Mouse (Mus musculus) kidney, adult 9 months (tissue): ENCODE measurements around the gene Srrm1.

ENCODE experiments used
- DNase-seq: peaks from one replicate; pipeline ENCODE4 v3.0.0; 2022

Gene Srrm1

DNA sequence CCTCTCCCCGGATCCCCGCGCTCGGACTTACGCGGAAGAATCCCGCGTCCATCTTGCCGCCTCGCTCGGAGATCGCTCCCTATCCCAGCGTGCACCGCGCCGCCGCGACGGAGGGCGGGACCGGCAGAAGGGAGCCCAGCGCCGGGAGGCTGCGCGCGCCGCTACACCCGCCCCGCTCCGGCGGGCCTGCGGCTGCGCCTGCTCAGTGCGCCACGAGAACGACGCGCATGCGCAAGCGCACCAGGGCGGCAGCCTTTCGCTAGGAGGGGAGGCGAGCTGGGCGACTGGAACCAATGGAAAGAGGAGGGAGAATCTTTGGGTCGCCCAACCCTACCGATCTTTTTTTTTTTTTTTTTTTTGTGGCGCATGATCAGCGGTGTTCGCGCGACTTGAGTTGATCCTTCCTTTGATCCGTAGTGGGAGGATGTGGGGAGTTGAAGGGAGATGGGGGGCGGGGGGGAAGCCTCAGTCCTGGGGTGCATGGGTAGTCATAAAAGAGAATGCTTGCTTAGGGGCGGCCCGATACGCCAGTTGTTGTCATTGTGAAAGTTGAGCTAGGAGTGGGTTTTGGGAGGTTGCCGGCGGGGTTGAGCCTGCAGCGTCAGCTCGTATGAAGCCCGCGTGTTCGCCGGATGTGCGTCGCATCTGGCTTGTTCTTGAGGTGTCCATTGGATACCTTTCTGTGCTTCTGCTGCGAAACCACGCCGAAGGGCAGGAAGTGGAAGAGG lies at the start of gene Srrm1:
TSS of gene Srrm1 (minus strand) at position 256 of the 728 bp plus-strand sequence.
- peak; percentile 98 for DNase-seq

- DNase-seq, result no peak
These were observed 48.8 kb upstream of the Srrm1 start for GRCm38 (mm10) chr4:135401881-135402280.

- no peak for DNase-seq
These were observed 44.9 kb upstream of the Srrm1 start, which contains the start of gene Ncmap for GRCm38 (mm10) chr4:135397991-135398390. TSS of gene Ncmap (minus strand) at chr4:135398227.

DNA sequence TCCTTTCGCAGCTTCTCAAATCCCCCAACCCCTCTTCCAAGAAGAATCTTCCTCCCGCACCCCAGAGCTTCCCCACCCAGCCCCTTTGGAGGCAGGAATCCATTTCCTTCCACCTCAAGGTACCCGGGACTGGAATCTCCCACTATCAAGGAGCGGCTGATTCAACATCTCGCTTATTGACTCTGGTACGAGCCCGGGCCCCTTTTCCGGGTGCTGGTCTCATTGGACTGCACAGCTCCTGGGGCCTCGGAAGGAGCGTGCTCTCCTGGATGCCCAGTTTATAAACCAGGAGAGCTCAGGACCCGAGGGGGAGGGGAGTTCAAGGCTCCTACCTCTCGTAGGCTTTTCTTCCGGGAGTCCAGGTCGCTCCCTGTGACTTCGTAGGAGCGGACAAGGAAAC lies 44.4 kb upstream of the Srrm1 start:
- DNase-seq, result no peak

GRCm38 (mm10) chr4:135396303-135396702 lies 43.2 kb upstream of the Srrm1 start:
- DNase-seq, result no peak

DNA sequence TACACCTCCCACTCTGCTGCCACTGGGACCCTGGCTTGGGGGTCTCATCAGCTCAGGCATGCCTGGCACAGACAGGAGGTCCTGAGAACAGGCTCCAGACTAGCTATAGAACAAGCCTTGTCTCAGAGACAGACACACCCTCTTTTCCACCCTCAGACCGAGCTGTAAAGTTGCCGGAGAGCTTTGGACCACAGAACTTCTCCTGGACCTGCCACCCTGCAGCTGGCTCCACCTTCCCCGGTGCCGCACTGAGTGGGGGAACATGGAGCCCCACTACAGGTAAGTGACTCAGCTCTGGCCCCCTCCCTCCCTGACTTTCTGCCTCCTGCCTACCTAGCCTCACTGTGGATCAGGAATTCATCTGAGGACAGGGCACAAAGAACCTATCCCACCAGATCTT lies 42.3 kb upstream of the Srrm1 start:
- DNase-seq, result no peak

DNA sequence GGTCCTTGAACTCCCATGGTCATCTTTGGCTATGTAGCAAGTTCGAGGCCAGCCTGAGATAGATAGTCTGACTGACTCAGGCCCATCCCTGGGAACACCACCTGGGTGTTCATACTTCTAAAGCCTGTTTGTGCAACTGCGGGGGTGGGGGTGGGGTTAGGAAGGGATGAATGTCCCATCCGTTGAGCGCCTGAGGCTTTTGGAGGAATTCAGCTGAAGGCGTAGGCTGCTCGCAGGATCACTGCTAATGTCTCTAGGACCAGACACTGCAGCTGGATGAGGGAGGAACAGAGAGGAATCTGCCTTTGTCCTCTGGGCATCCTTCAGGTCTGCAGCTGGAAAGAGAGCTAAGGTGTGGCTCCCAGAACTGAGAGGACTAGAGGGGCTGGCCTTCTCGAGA lies 41.5 kb upstream of the Srrm1 start:
- DNase-seq, result no peak

- no peak for DNase-seq
These were observed 40.3 kb upstream of the Srrm1 start for GRCm38 (mm10) chr4:135393381-135393780.

- DNase-seq, result no peak
These were observed 39.7 kb upstream of the Srrm1 start for GRCm38 (mm10) chr4:135392801-135393200.

DNA sequence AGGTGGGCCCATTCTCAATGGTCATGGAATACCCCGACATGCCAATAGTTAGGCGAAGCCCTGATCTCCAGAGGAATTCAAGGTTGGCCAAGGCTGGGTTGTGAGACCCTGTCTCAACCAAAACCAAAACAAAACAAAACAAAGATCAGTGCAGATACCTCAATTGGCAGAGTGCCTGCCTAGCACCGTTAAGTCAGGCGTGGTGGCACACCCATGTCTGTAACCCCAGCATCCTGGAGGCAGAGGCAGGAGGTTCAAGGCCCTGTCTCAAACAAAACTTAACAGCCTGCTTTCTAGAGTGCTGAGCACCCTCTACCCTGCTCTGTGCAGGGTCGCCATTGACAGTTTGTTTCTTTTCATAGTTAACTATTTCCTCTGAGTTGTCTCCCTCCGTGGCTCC lies 37.9 kb upstream of the Srrm1 start:
- no peak for DNase-seq

GRCm38 (mm10) chr4:135385614-135386013 lies 32.5 kb upstream of the Srrm1 start:
- DNase-seq, result no peak

DNA sequence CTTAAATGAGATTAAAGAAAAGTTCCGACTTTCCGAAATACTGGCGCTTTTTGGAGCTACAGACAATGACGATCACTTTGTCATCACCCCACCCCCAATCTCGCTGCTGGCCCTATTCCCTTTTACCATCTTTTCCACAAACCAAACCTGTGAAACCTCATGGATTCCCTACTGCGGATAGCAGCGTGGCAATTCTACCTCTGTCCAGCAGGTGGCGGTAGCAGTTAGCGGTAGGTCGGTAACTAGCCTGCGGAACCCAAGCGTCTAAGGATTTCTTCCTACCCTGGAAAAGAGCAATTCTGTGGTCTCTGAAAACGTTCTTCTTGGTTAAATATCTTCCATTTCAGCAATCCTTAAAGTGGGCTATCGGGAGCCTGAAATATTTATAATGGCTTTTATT lies 29.2 kb upstream of the Srrm1 start:
- DNase-seq, result peak; percentile 67

DNA sequence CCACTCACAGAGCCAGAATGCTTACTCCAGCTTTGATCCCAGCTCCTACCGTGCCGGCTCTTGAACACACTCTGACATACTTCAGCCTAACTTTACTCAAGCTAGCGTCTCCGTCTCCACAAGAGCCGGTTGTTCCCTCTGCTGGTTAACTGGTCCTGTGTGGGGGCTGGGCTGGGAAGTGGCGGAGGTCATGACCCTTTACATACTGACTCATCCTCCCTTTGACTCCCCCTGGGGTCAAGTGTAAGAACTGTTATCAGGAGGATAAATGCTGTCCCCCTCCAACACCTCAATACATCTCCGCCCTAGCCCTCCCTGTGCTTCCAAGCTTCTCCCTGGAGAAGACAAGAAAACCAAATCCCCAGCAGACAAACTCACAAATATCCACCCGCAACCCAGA lies 28.2 kb upstream of the Srrm1 start:
- no peak for DNase-seq

GRCm38 (mm10) chr4:135377241-135377640 lies 24.1 kb upstream of the Srrm1 start:
- no peak for DNase-seq

- no peak for DNase-seq
These were observed 22.3 kb upstream of the Srrm1 start for GRCm38 (mm10) chr4:135375444-135375843.

GRCm38 (mm10) chr4:135373299-135373698 lies 20.2 kb upstream of the Srrm1 start:
- DNase-seq, result no peak

GRCm38 (mm10) chr4:135370372-135370771 lies 17.3 kb upstream of the Srrm1 start:
- peak; percentile 61 for DNase-seq

DNA sequence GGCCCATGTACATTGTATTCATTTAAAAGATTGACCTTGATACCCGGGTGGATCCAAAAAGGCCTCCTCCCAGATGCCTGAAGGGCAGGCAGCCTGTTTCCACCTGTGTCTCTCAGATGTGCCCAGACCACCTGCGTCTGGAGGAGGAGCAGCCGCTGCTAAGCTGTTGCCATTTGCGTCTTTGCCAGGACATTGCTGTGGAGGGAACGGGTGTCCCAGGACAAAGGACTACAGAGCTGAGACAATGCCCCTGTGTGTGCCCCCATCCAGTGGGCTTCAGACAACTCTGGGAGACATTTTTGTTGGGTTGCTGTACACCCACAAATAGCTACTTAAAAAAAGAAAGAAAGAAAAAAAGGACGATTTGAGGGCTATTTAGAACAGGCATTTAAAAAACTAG lies 9.7 kb upstream of the Srrm1 start:
- DNase-seq, result no peak

DNA sequence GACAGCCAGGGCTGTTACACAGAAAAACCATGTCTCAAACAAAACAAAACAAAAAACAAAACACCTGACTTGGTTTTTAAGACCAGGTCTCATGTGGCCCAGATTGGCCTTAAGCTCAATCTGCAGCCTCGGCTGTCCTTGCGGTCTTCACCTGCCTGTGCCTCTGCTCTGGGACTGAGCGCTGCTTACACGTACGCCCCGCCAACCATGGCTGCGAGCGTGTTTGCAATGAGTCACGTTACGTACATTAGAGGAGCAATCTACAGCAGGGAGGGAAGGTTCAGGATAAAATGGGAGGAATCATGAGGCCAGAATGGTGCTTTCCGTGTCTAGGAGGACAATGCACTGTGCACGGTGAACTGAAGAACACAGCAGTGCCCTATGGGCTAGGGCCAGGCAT lies 8.6 kb upstream of the Srrm1 start:
- no peak for DNase-seq

- no peak for DNase-seq
These were observed 5.6 kb upstream of the Srrm1 start for GRCm38 (mm10) chr4:135358736-135359135.

GRCm38 (mm10) chr4:135357221-135357920 lies 4.2 kb upstream of the Srrm1 start:
- DNase-seq, result peak; percentile 89

DNA sequence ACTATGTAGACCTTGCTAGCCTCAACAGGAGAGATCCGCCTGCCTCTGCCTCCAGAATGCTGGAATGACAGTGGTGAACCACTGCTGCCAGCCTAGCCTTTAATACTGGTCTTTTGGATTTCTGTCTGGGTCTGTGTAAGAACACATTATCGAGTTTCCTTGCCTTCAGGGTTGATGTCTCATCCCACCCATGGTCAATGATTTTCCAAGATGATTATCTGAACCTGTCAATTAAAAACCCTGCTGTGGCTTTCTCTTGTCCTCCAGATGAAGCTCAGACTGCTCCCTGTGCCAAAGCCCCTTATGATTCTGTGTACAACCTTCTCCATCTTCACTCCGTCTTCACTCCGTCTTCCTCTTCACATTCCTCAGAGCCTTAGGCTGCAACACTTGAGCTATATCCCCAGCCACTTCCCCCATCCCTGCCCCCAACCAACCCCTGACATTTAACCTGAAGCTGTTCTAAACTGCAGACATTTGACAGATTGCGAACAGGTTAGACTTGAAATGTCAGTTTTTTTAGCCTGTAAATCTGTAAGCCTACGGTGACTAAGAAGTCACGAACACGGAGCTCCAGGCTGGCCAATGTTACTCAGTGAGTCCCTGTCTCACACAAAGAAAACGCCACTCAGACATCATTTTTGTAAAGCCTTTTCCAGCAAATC lies 2.9 kb upstream of the Srrm1 start:
- peak; percentile 76 for DNase-seq

DNA sequence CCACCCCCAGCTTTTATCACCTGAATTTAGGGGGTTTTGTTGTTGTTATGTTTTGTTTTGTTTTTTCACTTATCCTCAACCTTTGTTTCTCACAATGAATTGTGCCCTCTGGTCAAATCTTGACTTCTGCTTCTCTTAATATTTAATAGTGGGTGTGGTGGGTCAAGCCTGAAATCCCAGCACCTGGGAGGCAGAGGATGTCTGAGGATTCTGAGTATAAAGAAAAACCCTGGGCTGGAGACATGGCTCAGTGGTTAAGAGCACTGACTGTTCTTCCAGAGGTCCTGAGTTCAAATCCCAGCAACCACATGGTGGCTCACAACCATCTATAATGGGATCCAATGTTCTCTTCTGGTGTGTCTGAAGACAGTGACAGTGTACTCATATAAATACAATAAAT lies 1.6 kb upstream of the Srrm1 start:
- peak; percentile 84 for DNase-seq
